Mouse (Mus musculus): ENCODE measurements around the gene Bola1.
A peak's percentile ranks its signal among the peaks of the same experiment; 100 is the strongest.
"Not testable (repeated sequence)": the region's sequence is repeated elsewhere in the genome, so short reads cannot be mapped to it uniquely, and the experiment has no call there.

DNA sequence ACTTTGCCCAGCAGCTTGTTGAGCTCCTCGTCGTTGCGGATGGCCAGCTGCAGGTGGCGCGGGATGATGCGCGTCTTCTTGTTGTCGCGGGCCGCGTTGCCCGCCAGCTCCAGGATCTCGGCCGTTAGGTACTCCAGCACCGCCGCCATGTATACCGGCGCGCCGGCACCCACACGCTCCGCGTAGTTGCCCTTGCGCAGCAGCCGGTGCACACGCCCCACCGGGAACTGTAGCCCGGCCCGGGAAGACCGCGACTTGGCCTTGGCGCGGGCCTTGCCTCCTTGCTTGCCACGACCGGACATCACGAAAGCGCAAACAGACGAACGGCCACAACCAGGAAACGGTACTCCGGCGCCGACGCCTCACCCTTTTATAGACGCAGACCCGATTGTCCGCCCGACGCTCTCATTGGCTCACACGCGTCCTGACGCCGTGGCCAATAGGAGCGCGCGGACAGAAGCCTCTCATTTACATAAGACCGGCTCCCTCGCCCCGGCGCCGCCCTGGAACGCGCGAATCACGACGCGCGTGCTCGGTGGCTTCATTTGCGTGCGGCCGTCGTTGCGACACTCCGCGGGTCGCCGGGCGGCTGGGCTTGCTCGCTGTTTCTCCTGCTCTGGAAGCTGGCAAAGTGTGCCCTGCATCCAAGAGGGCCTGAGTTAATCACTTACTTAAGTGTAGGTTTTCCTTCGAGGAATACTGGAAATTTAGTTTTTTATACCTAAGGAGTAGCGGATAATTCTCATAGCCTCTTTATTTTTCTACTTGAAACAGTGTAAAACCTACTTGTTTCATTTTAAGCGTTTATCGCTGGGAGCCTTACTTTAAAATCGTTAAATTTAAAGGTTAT, 20.7 kb upstream of the Bola1 start, which contains the start of gene Hist2h2aa2:
- not testable (repeated sequence) for TF ChIP-seq CTCF (conservative IDR thresholded peaks at IDR 0.05; ENCODE audit: insufficient read depth, insufficient read length, low read depth, low read length)
- TF ChIP-seq POLR2A (IDR thresholded peaks at IDR 0.05; ENCODE audit: low read depth, low read length) = peak; percentile 27
